Comparison of ENCODE assay signal across 8 mouse cellular contexts in the genomic region with DNA sequence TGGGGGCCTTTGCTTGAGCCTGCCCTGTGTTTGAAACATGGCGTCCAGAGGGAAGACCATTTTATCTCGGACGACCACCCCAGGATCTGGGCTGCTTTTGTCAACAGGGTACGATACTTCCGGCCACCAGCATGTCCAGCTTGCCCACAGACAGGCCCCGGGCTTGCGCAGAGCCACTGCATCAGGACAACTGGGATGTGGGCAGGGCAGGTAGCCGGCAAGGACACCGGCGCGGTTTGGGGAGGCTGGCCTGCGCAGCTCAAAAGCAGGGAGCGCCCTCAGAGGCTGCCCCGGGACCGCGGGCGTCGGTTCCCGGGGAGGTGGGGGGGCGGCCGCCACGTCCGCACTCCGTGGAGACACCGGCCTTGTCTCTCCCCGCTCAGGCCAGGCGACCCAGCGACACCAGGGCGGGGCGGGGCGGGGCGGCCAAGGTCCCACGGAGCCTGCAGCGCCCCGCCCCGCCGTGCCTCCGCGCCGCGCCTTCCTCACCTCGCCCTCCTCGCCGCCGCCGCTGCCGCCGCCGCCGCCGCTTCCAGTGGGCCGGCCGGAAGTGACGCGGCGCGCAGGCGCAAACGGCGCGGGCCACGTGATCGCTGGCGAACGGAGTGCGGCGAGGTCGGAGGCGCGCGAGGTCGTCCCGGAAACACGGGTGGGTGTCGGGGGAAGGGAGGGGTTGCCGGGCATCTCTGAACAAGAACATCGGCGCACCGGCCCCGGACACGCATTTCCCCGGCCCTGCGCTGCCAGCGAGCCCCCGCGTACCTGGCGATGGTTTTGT. TPM values are rescaled to one million over a fixed set of nuclear protein-coding genes. Genes with fewer than 3 reads are reported as not detected.
A peak's percentile ranks its signal among the peaks of the same experiment; 100 is the strongest.
DNase-seq lines count a peak whose midpoint lies in the region; ATAC-seq and TF ChIP-seq lines count a peak whose summit lies in the region.

A gene (minus strand): TSS at position 560 of the 778 bp plus-strand sequence.

- WGBS in hindbrain, embryonic 11.5 days = under 1% methylated on average over 53 of the region's 87 CpGs
- WGBS in lung, postnatal 0 days = 2% methylated on average over 59 of the region's 87 CpGs

- POLR2A ChIA-PET in Patski (lab: Charles Lee) = interaction anchor here (0.6 to 1.3 kb wide), 2 partner anchors 18 to 24 kb away, joined by 3 to 5 read pairs; a partner anchor contains a TSS

- H3K9me3 ChIP-seq in hindbrain, embryonic 11.5 days (ENCODE audit: control insufficient read depth, low read length) = no peaks in the 10 kb centered on the region
- no peaks in the 10 kb centered on the region for H3K9me3 ChIP-seq in lung, postnatal 0 days (ENCODE audit: low read length)

- TF ChIP-seq EP300 in lung, postnatal 0 days (IDR thresholded peaks at IDR 0.05) = no peak

- peak within 1 kb of the TSS; percentile 96 for H3K9ac ChIP-seq in hindbrain, embryonic 11.5 days (ENCODE audit: low read depth, low read length)
- peak within 1 kb of the TSS; percentile 89 for H3K9ac ChIP-seq in lung, postnatal 0 days (replicated peaks; ENCODE audit: low read depth)

- TF ChIP-seq CTCF in Patski (IDR thresholded peaks at IDR 0.05) = no peak
- no peak for TF ChIP-seq CTCF in lung, postnatal 0 days (IDR thresholded peaks at IDR 0.05)

- ATAC-seq in Patski = peak; percentile 72
- peak; percentile 85 for ATAC-seq in hindbrain, embryonic 11.5 days (ENCODE audit: low FRiP score)
- ATAC-seq in lung, postnatal 0 days = peak; percentile 93

- H3K27me3 ChIP-seq in Patski = no peaks in the 10 kb centered on the region
- no peaks in the 10 kb centered on the region for H3K27me3 ChIP-seq in hindbrain, embryonic 11.5 days (ENCODE audit: control insufficient read depth, insufficient read depth, low read length)
- H3K27me3 ChIP-seq in lung, postnatal 0 days (replicated peaks; ENCODE audit: insufficient read depth, low read length) = no peaks in the 10 kb centered on the region

- H3K4me1 ChIP-seq in hindbrain, embryonic 11.5 days (replicated peaks; ENCODE audit: control insufficient read depth, insufficient read depth, low read length) = peaks cover 10% of the 10 kb centered on the region
- peaks cover 15% of the 10 kb centered on the region for H3K4me1 ChIP-seq in lung, postnatal 0 days (ENCODE audit: insufficient read depth, low read depth, low read length)

- H3K27ac ChIP-seq in hindbrain, embryonic 11.5 days (ENCODE audit: low read depth, low read length) = peak within 1 kb of the TSS; percentile 77
- peak within 1 kb of the TSS; percentile 97 for H3K27ac ChIP-seq in lung, postnatal 0 days (ENCODE audit: low read length)

- peak within 1 kb of the TSS; percentile 99 for H3K4me3 ChIP-seq in hindbrain, embryonic 11.5 days (ENCODE audit: low read depth, low read length)
- peak within 1 kb of the TSS; percentile 76 for H3K4me3 ChIP-seq in lung, postnatal 0 days (ENCODE audit: low read depth, low read length)

- CTCF ChIA-PET in Patski (lab: Charles Lee) = no interaction called here

- peak within 1 kb of the TSS; percentile 59 for H3K4me2 ChIP-seq in hindbrain, embryonic 11.5 days (replicated peaks; ENCODE audit: low read depth, low read length)
- H3K4me2 ChIP-seq in lung, postnatal 0 days (replicated peaks; ENCODE audit: low read depth, low read length) = peak within 1 kb of the TSS; percentile 66

- 0 out of 2 replicates have a peak, but pooled peaks cover 1% of the 10 kb centered on the region for H3K36me3 ChIP-seq in hindbrain, embryonic 11.5 days (ENCODE audit: control insufficient read depth, insufficient read depth, low read length)
- H3K36me3 ChIP-seq in lung, postnatal 0 days (ENCODE audit: insufficient read depth, low read length) = peaks cover 4% of the 10 kb centered on the region; the same call in 1 of the 2 replicates

- no peak for DNase-seq in Patski (ENCODE audit: low read depth, low spot score)
- DNase-seq in cerebellum, postnatal 10 days = peak; percentile 98
- peak; percentile 84 to 92 for DNase-seq in frontal cortex, postnatal 10 days (ENCODE audit: low spot score in 2 of 2)
- peak; percentile 95 for DNase-seq in hindbrain, embryonic 11.5 days (ENCODE audit: low spot score)
- DNase-seq in layer of hippocampus, postnatal 10 days (ENCODE audit: low spot score in 2 of 2) = peak; percentile 90 to 95
- DNase-seq in lung, postnatal 0 days (ENCODE audit: low spot score) = peak; percentile 95
- DNase-seq in ovary, postnatal 10 days (ENCODE audit: low spot score) = peak; percentile 86
- peak; percentile 93 for DNase-seq in thymus, postnatal 0 days (ENCODE audit: low spot score)

- in situ Hi-C loops in Patski (cut with MboI; ENCODE audit: low pct_unique_long_range_greater_than_20kb) = no loop called here

RNA-seq across cellular contexts. Expression of the gene that starts here (rescaled TPM):
- 78.0 TPM for polyA plus RNA-seq in Patski (2021)
- polyA plus RNA-seq in hindbrain, embryonic 11.5 days (2014; fragmentation: Nextera tagmentation; extraction: Ambion mirVana) = 245 and 256 TPM in 2 replicates
- 100 to 1,000 TPM in 1 of 2 experiments, 10 to 100 TPM in 1; 95.4 to 107 TPM for total RNA-seq in layer of hippocampus, postnatal 10 days (2021)
- polyA plus RNA-seq in lung, postnatal 0 days (2015; fragmentation: Nextera tagmentation; extraction: Ambion mirVana) = 209 and 215 TPM in 2 replicates
- 179 and 196 TPM in 2 replicates for polyA plus RNA-seq in thymus, postnatal 0 days (2015; fragmentation: Nextera tagmentation; extraction: Ambion mirVana)
